Mouse (Mus musculus): ENCODE results near the gene Fgfr2. TPM values are rescaled to one million over a fixed set of nuclear protein-coding genes. Genes with fewer than 3 reads are reported as not detected.
A peak's percentile ranks its signal among the peaks of the same experiment; 100 is the strongest.
"Not testable (repeated sequence)": the region's sequence is repeated elsewhere in the genome, so short reads cannot be mapped to it uniquely, and the experiment has no call there.

The Fgfr2 gene
- total RNA-seq, 2 experiments from 2014 or later, result 0.26 to 0.51 TPM

GRCm38 (mm10) chr7:133121080-133121607, 2.0 kb downstream of the Fgfr2 start:
- ATAC-seq (ENCODE audit: poor library complexity, severe bottlenecking), result no peak

GRCm38 (mm10) chr7:133120221-133120751, 2.9 kb downstream of the Fgfr2 start:
- no peak for ATAC-seq (ENCODE audit: poor library complexity, severe bottlenecking)

- no peak for ATAC-seq (ENCODE audit: poor library complexity, severe bottlenecking)
Observed at GRCm38 (mm10) chr7:133117815-133118214, 5.3 kb downstream of the Fgfr2 start.

GRCm38 (mm10) chr7:133116542-133116941, 6.6 kb downstream of the Fgfr2 start:
- ATAC-seq (ENCODE audit: poor library complexity, severe bottlenecking), result no peak

GRCm38 (mm10) chr7:133115886-133116285, 7.3 kb downstream of the Fgfr2 start:
- ATAC-seq (ENCODE audit: poor library complexity, severe bottlenecking), result peak; percentile 21; the same call in 1 of the 2 replicates

GRCm38 (mm10) chr7:133114847-133115470, 8.2 kb downstream of the Fgfr2 start:
- peak; percentile 93 for ATAC-seq (ENCODE audit: poor library complexity, severe bottlenecking)

- ATAC-seq (ENCODE audit: poor library complexity, severe bottlenecking), result no peak
Observed at GRCm38 (mm10) chr7:133113185-133113895, 9.8 kb downstream of the Fgfr2 start.

- ATAC-seq (ENCODE audit: poor library complexity, severe bottlenecking), result no peak
Observed at GRCm38 (mm10) chr7:133112351-133112831, 10.8 kb downstream of the Fgfr2 start.

GRCm38 (mm10) chr7:133109442-133109841, 13.7 kb downstream of the Fgfr2 start:
- ATAC-seq (ENCODE audit: poor library complexity, severe bottlenecking), result no peak

GRCm38 (mm10) chr7:133108695-133109094, 14.5 kb downstream of the Fgfr2 start:
- ATAC-seq (ENCODE audit: poor library complexity, severe bottlenecking), result no peak

- ATAC-seq (ENCODE audit: poor library complexity, severe bottlenecking), result no peak
Observed at GRCm38 (mm10) chr7:133102578-133102977, 20.6 kb downstream of the Fgfr2 start.

GRCm38 (mm10) chr7:133101070-133101469, 22.1 kb downstream of the Fgfr2 start:
- ATAC-seq (ENCODE audit: poor library complexity, severe bottlenecking), result no peak

- ATAC-seq (ENCODE audit: poor library complexity, severe bottlenecking), result no peak
Observed at GRCm38 (mm10) chr7:133100178-133100577, 23.0 kb downstream of the Fgfr2 start.

GRCm38 (mm10) chr7:133099266-133099665, 23.9 kb downstream of the Fgfr2 start:
- ATAC-seq (ENCODE audit: poor library complexity, severe bottlenecking), result no peak

GRCm38 (mm10) chr7:133098118-133098793, 24.9 kb downstream of the Fgfr2 start:
- no peak for ATAC-seq (ENCODE audit: poor library complexity, severe bottlenecking)

- ATAC-seq (ENCODE audit: poor library complexity, severe bottlenecking), result not testable (repeated sequence)
Observed at GRCm38 (mm10) chr7:133095610-133096009, 27.5 kb downstream of the Fgfr2 start.

GRCm38 (mm10) chr7:133094711-133095495, 28.2 kb downstream of the Fgfr2 start:
- ATAC-seq (ENCODE audit: poor library complexity, severe bottlenecking), result no peak

- no peak for ATAC-seq (ENCODE audit: poor library complexity, severe bottlenecking)
Observed at GRCm38 (mm10) chr7:133094161-133094560, 29.0 kb downstream of the Fgfr2 start.

- no peak for ATAC-seq (ENCODE audit: poor library complexity, severe bottlenecking)
Observed at GRCm38 (mm10) chr7:133093731-133094130, 29.4 kb downstream of the Fgfr2 start.

- no peak for ATAC-seq (ENCODE audit: poor library complexity, severe bottlenecking)
Observed at GRCm38 (mm10) chr7:133090641-133091040, 32.5 kb downstream of the Fgfr2 start.
